Mouse (Mus musculus) skeletal muscle tissue, adult 2 months (tissue): ENCODE measurements around the gene Mtrex.

Experiments used
- DNase-seq: peaks from one replicate; pipeline ENCODE4 v3.0.0-alpha.2; 2012; ENCODE audit warnings: low read depth, low spot score

The Mtrex gene

DNA sequence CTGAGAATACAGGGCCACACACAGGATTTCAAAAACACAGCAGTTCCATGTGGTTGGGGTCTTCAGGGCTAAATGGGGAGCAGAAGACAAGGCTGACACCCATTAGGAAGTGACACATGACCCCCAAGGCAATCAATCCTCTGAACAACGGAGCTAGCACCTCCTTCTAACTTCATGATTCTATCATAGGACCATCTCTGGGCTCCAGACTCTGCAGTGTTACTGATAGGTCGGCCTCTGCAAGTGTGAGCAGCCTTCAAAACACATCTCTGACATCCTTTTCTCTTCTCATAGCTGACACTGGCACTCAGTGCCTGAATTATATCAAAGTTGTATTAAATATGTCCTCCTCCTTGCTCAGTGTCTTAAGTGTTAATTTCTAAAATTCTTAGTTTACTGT, 94.6 kb downstream of the Mtrex start:
- no peak for DNase-seq

DNA sequence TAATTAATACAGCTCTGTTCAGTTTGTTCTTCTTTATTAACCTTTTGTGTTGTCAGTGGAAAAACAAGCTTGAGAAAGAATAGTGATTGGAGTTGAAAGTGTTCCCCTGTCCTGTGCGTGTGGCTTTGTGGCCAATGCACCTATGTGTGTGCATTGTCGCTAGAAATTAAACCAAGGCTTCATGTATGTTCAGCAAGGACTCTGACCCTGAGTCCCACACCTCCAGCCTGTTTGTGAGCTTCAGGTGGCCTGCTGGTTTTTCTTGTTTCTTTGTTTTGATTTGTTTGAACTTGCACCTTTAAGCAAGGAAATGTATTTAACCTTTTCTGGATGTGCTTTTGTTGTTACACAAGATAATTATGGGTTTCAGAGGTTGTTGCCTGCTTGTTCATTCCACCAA, 97.6 kb downstream of the Mtrex start:
- DNase-seq: no peak

GRCm38 (mm10) chr13:112825479-112825878, 101.7 kb downstream of the Mtrex start:
- no peak for DNase-seq

DNA sequence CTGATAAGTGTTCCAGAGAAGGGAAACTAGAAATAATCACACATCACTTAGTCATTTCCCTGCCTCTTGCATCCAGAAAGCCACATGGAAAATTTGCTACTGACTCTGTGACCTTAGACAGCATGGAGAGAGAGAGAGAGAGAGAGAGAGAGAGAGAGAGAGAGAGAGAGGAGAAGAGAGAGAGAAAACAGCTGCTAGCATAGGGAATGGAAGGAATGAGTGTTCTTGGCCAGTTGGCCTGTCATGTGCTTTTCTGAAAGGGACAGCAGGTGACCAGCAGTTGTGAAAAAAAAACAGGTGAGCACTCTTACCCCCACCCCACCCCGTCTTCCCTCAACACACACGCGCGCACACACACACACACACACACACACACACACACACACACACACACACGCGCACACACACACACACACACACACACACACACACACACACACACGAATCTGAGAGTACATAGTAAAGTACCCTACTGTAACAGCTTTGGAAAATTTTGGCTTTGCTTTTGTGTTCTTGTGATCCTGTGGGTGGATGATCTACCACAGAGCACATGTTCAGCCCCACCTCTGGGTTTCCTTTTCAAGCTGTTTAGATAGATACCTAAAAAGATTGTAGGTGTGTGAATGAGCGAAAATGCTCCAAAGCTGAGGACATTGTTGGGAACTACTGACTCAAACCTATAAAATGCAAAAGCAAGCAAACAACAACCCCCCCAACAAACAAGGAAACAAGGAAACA, 103.1 kb downstream of the Mtrex start:
- peak; percentile 59 for DNase-seq

GRCm38 (mm10) chr13:112823236-112823910, 103.8 kb downstream of the Mtrex start:
- DNase-seq: no peak

DNA sequence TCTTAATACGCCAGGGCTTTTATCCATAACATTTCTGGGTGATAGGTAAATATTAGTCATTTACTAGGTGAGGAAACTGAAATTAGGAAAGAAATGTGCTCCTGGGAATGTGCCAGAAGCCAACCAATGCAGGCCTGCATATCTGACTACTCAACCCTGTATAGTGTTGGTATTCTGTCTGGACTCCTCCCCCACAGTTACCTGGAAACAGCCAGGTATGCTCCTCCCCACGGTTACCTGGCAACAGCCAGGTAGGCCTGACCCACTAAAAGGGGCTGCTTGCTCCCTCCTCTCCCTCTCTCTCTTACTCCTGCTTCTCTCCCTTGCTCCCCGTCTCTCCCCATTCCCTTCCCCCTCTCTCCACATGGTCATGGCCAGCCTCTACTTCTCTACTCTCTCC, 104.8 kb downstream of the Mtrex start:
- no peak for DNase-seq

DNA sequence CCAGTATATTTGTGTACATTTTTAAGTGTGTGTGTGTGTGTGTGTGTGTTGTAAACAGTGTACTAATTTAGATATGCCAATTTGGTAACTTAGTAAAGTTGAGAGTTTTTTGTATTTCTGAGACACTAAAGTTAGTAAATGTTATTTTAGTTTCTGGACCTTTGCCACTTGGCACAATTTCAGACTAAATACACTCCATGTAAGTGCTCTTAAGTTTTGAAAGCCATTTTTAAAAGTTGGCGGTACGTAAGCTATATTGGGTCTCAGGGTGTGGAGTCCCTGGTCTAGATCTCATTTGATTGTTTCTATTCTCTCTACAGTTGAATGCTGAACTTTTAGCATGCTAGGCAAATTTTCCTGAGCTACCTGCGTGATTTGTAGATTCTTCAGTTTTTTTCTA, 109.1 kb downstream of the Mtrex start:
- no peak for DNase-seq
